Mouse (Mus musculus) hindbrain, embryonic 10.5 days (tissue): ENCODE results near the gene Coq8b. TPM values are rescaled to one million over a fixed set of nuclear protein-coding genes. Genes with fewer than 3 reads are reported as not detected.

Experiments
- DNase-seq: peaks from one replicate; pipeline ENCODE4 v3.0.0-alpha.2; 2017; ENCODE audit warnings: low spot score
- H3K27ac ChIP-seq: fragments of 300-500 bp; sonication (generic); 2 replicates; pipeline ENCODE4 v1.5.1; 2016; ENCODE audit warnings: mild to moderate bottlenecking, moderate library complexity
- H3K27me3 ChIP-seq: fragments of 300-500 bp; sonication (generic); 2 replicates; pipeline ENCODE4 v1.6.1; 2016; ENCODE audit warnings: mild to moderate bottlenecking; ENCODE audit not compliant: poor library complexity, insufficient read depth, severe bottlenecking
- H3K36me3 ChIP-seq: fragments of 300-500 bp; sonication (generic); 2 replicates; pipeline ENCODE4 v1.6.1; 2016; ENCODE audit warnings: mild to moderate bottlenecking, moderate library complexity
- H3K4me1 ChIP-seq: fragments of 300-500 bp; sonication (generic); replicated peaks from 2 replicates; pipeline ENCODE4 v1.6.1; 2016; ENCODE audit warnings: mild to moderate bottlenecking
- H3K4me3 ChIP-seq: fragments of 300-500 bp; sonication (generic); 2 replicates; pipeline ENCODE4 v1.5.1; 2016; ENCODE audit warnings: mild to moderate bottlenecking, moderate library complexity
- H3K9me3 ChIP-seq: fragments of 300-500 bp; sonication (generic); 2 replicates; pipeline ENCODE4 v1.6.1; 2016; ENCODE audit warnings: mild to moderate bottlenecking, moderate library complexity
- WGBS: fragments of 180-500 bp; shearing (Covaris S2); methylation state at CpG from one replicate; pipeline ENCODE4 v1.1.7; 2016; 5-methylcytosine and 5-hydroxymethylcytosine counted together
- polyA plus RNA-seq: library from polyadenylated mRNA; unstranded; fragments of >200 nt; fragmentation: Nextera tagmentation; extraction: Ambion mirVana; gene quantifications from 2 replicates; pipeline ENCODE4 v1.2.1, GENCODE M21; 2016

Gene Coq8b
- 22.4 and 27.2 TPM in 2 replicates for polyA plus RNA-seq

DNA sequence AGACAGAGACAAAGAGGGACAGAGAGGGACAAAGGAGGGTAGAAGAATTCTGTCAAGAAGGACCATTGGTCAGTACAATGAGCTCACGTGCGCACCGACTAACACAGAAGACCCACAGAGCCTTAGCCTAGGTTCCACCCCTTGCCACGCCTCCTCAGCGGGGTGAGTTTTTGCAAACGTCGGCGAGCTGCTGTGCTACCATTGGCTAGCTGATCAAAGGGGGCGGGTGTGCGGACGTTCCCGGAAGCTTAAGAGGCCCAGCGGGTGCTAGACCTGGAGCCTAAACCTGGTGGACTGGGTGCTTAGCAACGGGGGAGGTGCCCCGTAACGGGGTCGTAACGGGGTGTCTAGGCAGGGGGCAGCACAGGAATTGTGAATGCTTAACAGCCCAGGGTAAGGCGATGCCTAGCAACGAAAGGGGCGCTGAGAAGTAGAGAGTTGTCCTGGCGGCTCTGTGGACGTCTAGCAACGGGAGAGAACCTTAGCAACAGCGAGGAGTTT lies at the start of gene Coq8b:
TSS of gene Coq8b (plus strand) at position 243 of the 501 bp plus-strand sequence.
- Histone ChIP-seq H3K36me3 (peaks cover 12% of the 10 kb centered on the region), H3K27me3 (no peaks in the 10 kb centered on the region), H3K9me3 (no peaks in the 10 kb centered on the region), H3K27ac (peak within 1 kb of the TSS; percentile 91), H3K4me3 (peak within 1 kb of the TSS; percentile 57), H3K4me1 (peaks cover 35% of the 10 kb centered on the region)
- peak; percentile 98 for DNase-seq
- WGBS, result under 1% methylated on average over 25 of the region's 25 CpGs

DNA sequence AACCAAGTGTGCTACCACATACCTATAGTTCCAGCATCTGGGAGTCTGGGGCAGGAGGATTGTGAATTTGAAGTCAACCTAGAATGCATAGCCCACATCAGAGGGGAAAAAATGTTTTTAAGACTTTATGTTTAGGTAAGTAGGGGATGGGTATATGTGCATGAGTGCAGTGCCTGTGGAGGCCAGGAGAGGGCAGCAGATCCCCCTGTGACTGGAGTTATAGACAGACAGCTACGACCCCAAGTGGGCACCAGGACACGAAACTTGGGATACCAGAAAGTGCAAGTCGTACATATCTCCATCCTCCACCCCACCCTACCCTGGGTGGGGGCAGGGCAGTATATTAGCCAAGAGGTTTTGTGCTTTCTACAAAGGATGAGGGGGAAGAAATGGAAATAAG lies 47.9 kb upstream of the Coq8b start:
- Histone ChIP-seq H3K36me3 (peaks cover 73% of the 10 kb centered on the region), H3K4me3 (no peak overlapping the region), H3K27me3 (no peaks in the 10 kb centered on the region), H3K27ac (no peak overlapping the region), H3K4me1 (0 out of 2 replicates have a peak, but pooled peaks cover 3% of the 10 kb centered on the region), H3K9me3 (peaks cover 12% of the 10 kb centered on the region; the same call in 1 of the 2 replicates)
- DNase-seq, result peak; percentile 57
- 75% methylated on average over 3 of the region's 3 CpGs for WGBS

DNA sequence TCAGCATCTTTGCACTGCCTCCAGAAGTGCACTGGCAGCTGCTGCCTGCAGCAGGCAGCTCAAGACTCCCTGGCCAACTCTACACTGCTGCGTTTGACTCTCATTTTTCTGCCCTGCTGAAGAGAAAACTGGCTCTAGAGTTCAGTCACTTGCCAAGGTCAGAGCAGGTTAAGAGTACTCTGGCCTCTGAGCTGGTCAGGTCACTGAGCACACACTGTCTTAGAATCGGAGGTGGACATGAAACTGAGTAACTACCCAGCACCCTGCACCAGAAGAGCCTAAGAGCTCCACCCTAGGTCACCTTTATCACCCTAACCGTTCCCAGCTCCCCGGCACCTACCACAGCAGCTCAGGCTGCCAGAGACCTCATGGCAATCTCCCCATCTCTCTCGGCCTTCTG lies 46.8 kb upstream of the Coq8b start:
- Histone ChIP-seq H3K9me3 (peaks cover 20% of the 10 kb centered on the region; the same call in 1 of the 2 replicates), H3K4me3 (no peak overlapping the region), H3K27me3 (no peaks in the 10 kb centered on the region), H3K27ac (no peak overlapping the region), H3K4me1 (no peaks in the 10 kb centered on the region), H3K36me3 (peaks cover 84% of the 10 kb centered on the region)
- DNase-seq, result no peak
- whole genome bisulfite sequencing, result 92% methylated on average over 5 of the region's 5 CpGs

DNA sequence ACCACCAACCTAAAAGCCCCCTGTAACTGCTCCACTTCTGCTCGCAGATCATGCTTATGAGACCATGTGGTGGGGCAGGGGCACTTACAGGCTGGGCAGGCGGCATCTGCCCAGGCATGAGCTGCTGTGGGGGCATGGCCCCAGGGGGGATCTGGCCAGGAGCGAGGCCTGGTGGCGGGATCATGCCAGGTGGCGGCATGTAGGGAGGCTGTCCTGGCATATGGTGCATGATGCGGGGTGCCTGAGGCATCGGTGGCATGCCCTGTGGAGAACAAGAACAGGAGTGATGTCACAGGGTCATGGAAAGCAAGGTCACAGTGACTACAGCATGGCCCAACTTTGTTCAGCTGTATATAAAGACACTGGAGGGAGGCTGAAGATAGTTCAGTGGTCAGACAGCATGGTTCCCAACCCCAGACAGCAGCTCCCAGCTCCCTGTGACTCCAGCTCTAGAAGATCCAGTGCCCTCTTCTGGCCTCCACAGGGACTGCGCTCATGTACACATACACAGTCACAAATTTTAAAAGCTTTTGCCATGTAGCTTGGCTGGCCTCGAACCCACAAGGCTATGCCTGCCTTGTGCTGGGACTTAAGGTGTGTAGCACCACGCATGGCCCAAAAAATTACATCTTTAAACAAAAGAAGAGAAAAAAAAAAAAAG lies 43.4 kb upstream of the Coq8b start:
- Histone ChIP-seq H3K4me3 (no peak overlapping the region), H3K9me3 (peaks cover 20% of the 10 kb centered on the region; the same call in 1 of the 2 replicates), H3K36me3 (peaks cover 98% of the 10 kb centered on the region), H3K4me1 (peaks cover 10% of the 10 kb centered on the region), H3K27ac (no peak overlapping the region), H3K27me3 (no peaks in the 10 kb centered on the region)
- 93% methylated on average over 10 of the region's 10 CpGs for WGBS
- no peak for DNase-seq

DNA sequence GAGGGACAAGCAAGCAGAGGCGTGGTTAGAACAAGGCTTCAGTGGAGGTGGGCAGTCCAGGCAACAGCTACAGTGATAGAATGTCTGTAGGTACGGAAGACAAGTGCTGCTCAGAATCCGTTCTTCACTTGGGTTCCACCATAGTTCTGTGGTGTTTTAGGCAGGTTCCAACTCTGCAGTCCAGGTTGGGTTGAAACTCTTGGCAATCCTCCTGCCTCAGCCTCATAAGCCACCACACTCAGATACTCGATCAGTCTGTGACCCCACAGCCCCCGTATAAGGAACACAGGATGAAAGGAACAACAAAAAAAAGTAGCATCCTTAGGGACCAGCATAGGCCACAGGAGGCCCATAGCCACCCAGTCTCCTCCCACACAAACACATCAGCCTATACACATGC lies 40.4 kb upstream of the Coq8b start:
- Histone ChIP-seq H3K27me3 (no peaks in the 10 kb centered on the region), H3K27ac (no peak overlapping the region), H3K4me3 (no peak overlapping the region), H3K36me3 (peaks cover 71% of the 10 kb centered on the region), H3K9me3 (peaks cover 9% of the 10 kb centered on the region; the same call in 1 of the 2 replicates), H3K4me1 (peaks cover 26% of the 10 kb centered on the region)
- DNase-seq, result no peak
- 94% methylated on average over 5 of the region's 5 CpGs for WGBS

DNA sequence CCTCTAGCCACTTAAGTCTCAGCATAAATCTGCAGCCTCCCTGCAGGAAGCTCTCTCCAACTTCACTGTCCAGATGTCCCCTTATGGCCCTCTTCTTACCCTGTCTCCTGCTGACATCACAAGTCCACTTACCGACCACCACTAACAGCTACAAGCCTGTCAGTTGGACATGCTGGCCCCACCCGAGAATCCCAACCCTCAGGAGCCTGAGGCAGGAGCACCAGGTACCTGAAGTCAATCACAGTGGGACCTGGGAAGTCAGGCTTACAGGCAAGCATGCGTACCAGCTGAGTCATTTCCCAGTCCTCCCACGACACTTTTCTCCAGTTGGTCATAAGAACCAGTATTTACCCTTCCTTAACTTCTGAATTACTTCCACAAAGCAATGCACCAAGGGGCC lies 39.1 kb upstream of the Coq8b start:
- Histone ChIP-seq H3K27ac (no peak overlapping the region), H3K27me3 (no peaks in the 10 kb centered on the region), H3K4me3 (peak overlapping the region; percentile 89), H3K9me3 (peaks cover 9% of the 10 kb centered on the region; the same call in 1 of the 2 replicates), H3K4me1 (peaks cover 26% of the 10 kb centered on the region), H3K36me3 (peaks cover 68% of the 10 kb centered on the region)
- WGBS, result 89% methylated on average over 4 of the region's 4 CpGs
- no peak for DNase-seq

DNA sequence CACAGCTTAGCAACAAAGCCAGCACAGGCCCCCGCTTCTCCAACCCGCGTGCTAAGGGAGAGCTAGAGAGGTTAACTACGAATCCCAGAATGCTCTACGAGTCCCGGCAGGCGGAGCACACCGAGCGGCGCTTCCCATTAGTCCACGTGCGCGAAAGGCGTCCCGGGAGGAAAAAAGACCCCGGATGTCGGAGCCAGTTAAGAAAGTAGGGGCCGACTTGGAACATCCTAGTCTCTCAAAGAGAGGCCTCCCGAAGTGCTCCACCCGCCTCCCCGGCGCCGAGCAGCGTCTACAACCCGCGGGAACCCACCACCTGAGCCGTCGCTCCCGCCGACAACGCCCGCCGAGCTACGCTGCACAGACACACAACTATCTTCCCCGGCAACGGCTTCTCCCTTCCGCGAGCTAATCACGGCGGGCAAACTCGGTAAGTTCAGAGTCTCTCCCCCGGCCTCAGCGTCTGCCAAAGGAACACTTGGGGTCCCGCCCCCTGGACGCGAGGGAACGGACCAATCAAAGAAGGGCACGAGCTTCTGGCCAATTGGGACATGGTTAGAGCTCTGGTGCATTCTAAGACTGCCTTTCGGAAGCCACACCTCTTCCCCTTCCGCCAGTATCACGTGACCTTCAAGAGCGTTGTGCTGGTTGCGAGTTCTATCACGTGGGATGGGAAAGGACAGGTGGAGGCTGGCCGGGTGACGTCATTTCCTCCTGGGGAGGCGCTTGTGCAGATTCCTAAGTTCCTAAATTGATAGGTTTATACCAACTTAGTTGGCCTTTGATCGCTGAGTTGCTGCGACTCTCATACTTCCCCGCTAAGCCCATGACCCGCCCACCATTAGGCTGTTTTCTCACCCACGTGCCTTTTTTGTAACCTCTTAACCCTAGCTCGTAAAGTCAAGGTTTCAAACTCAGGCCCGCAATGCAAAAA lies 36.9 kb upstream of the Coq8b start, which contains the start of the genes BC024978 and Snrpa:
TSS of gene BC024978 (plus strand) at position 101 of the 931 bp plus-strand sequence.
TSS of gene Snrpa (minus strand) at position 591 of the 931 bp plus-strand sequence.
- Histone ChIP-seq H3K4me3 (peak within 1 kb of the TSS; percentile 89), H3K4me1 (peaks cover 26% of the 10 kb centered on the region), H3K36me3 (peaks cover 55% of the 10 kb centered on the region), H3K27me3 (no peaks in the 10 kb centered on the region), H3K27ac (peak within 1 kb of the TSS; percentile 99), H3K9me3 (peaks cover under 1% of the 10 kb centered on the region; the same call in 1 of the 2 replicates)
- DNase-seq, result peak; percentile 97
- WGBS, result 1% methylated on average over 64 of the region's 64 CpGs

DNA sequence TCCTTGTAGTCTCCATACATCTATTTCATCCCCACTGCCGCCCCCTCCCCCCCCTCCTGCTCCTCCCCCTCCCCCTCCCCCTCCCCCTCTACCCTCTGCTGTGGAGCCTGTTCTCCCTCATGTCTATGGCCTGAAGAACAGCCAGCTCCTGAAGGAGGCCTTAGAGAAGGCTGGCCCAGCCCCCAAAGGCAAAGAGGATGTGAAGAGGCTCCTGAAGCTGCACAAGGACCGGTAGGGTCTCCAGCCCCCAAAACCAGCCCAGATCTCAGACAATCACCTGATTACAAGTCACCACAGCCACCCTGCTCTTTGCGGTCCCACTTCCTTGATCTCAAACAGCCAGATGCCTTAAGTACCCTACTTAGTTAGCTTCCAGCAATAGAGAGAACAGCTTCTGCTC lies 35.7 kb upstream of the Coq8b start:
- peak overlapping the region; percentile 59 for H3K27ac ChIP-seq
- DNase-seq, result no peak
- 89% methylated on average over 3 of the region's 3 CpGs for WGBS
- H3K4me3 ChIP-seq, result peak overlapping the region; percentile 89; the same call in 1 of the 2 replicates
- H3K9me3 ChIP-seq, result no peaks in the 10 kb centered on the region
- peaks cover 26% of the 10 kb centered on the region for H3K4me1 ChIP-seq
- H3K36me3 ChIP-seq, result peaks cover 55% of the 10 kb centered on the region
- no peaks in the 10 kb centered on the region for H3K27me3 ChIP-seq

DNA sequence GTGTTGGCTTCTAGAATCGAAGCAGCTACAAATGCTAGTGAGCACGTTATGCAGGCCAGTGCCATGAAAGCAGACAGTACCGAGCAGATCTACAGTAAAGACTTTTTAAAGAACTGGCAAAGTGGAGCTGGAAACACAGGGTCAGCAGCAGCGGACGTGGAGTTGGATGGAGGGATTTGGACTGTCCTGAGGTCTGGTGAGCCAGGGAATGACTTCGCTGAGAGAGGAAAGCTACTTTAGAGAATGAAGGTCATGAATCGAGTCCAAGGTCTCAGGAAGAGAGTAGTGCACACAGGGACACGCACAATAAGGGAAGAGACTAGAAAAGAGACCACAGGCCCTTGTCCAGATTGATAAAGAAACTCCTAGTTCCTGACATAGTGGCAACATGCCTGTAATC lies 35.2 kb upstream of the Coq8b start:
- H3K36me3 ChIP-seq, result peaks cover 55% of the 10 kb centered on the region
- no peak overlapping the region for H3K4me3 ChIP-seq
- DNase-seq, result no peak
- WGBS, result 92% methylated on average over 8 of the region's 8 CpGs
- peaks cover 26% of the 10 kb centered on the region for H3K4me1 ChIP-seq
- no peak overlapping the region for H3K27ac ChIP-seq
- no peaks in the 10 kb centered on the region for H3K9me3 ChIP-seq
- no peaks in the 10 kb centered on the region for H3K27me3 ChIP-seq

DNA sequence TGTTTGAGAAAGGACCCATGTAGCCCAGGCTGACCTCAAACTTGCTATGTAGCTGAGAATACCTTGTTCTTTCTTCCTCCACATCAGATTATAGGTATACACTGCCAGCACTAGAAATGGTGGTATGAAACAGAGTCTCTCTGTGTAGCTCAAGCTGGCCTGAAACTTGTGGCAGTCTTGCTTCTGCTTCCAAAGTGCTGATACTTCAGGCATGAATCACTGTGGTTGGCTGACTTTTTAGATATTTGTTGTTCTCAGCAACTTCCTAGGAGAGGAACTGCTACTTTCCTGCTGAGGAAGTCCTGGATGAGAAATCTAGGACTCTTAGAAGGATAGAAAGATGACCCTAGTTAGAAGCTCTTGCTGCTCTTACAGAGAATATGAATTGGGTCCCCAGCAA lies 34.5 kb upstream of the Coq8b start:
- no peaks in the 10 kb centered on the region for H3K9me3 ChIP-seq
- DNase-seq, result no peak
- no peak overlapping the region for H3K4me3 ChIP-seq
- H3K27ac ChIP-seq, result no peak overlapping the region
- H3K36me3 ChIP-seq, result peaks cover 55% of the 10 kb centered on the region
- no peaks in the 10 kb centered on the region for H3K27me3 ChIP-seq
- peaks cover 24% of the 10 kb centered on the region for H3K4me1 ChIP-seq

DNA sequence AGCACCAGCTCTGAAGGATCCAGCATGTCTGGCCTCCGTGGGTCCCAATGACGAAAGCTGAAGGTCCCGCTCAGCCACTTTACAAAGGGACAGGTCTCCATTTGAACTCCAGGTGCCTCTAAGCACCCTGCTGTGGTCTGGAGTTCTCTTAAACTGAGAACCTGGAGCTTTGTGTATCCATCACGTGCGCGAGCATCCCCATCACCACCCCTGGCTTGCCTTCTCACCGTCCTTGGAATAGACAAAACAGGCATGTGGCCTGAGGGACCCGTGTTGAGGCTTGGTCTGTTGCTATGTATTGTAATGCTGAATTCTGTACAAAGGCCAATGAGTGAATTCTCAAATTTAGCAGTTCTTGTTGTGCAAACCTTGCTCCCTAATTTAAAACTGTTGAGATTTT lies 34.0 kb upstream of the Coq8b start:
- Histone ChIP-seq H3K36me3 (peaks cover 55% of the 10 kb centered on the region), H3K27ac (no peak overlapping the region), H3K4me1 (peaks cover 20% of the 10 kb centered on the region), H3K4me3 (no peak overlapping the region), H3K9me3 (no peaks in the 10 kb centered on the region), H3K27me3 (no peaks in the 10 kb centered on the region)
- DNase-seq, result no peak
- WGBS, result 94% methylated on average over 8 of the region's 8 CpGs

DNA sequence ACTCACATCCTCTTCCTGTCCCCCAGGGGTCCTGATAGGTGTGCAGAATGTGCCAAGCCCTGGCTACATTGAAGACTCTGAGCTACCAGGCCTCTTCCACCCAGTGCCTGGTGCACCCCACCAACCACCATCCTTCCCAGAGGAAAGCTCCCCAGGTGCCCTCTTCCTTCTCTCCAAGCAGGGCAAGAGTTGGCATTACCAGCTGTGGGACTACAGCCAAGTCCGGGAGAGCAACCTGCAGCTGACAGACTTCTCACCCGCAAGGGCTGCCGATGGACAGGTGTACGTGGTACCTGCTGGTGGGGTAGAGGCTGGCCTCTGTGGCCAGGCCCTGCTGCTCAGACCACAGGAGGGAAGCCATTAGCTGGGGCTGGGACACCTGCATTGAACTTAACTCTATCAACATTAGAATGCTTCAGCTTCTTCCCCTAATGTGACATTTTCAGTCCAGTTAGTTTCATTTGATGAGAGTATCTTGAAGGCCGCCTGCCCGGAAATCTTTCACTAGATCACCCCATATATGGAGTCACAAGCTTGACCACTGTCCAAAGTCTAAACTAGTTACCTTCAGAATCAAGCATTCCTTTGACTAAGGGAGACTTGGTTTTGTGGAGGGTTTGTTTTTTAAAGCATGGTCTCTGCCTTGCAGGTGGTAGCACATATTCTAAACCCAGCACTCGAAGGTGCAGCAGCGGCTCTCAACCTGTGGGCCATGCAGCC lies 28.9 kb upstream of the Coq8b start:
- Histone ChIP-seq H3K27me3 (no peaks in the 10 kb centered on the region), H3K9me3 (no peaks in the 10 kb centered on the region), H3K4me1 (no peaks in the 10 kb centered on the region), H3K27ac (no peak overlapping the region), H3K36me3 (peaks cover 73% of the 10 kb centered on the region), H3K4me3 (no peak overlapping the region)
- WGBS, result 94% methylated on average over 8 of the region's 8 CpGs
- DNase-seq, result no peak
